Mouse (Mus musculus): ENCODE data around the gene Dcdc2c. TPM values are rescaled to one million over a fixed set of nuclear protein-coding genes. Genes with fewer than 3 reads are reported as not detected.

Dcdc2c gene
- polyA plus RNA-seq, 1 experiment from 2014 or later, result 0.22 TPM

DNA sequence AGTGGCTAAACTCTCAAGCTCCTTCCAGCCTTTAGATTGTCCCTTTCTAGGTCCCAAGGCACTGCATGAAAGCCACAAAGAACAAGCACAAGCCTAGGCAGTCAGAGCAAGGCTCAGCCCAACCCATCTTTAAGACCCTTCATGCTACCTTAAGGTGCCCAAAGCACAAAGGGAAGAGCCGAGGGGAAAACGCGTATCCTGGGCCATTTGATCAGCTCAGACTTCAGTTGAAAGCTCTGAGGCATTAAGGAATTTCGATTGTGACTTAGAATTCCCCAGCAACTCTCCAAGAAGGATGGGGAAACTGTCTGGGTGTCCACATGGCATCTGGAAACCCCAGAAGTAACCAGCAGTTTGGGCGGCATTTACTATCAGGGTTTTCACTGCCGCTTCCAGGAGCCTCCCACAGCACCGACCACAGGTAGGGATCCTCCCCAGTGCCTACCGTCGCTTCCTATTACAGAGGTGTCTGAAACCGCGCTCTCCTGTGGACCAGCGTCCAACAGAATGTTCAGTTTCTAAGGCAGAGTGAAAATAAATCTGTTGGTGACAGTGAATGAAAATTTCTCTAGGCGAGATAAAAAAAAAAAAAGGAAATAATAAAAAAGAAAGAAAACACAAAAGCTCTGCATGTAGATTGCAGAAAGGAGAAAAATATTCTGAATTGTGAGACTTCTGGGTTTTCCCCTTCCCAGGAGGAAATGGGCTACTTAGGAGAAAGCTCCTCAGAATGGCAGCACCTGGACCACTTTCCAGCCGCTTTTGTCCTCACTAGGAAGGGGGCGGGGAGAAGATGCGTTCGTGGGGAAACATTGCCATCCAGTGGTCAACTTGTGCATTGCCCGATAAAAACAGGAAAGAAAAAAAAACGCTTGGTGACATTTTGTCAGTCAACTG, 120.1 kb downstream of the Dcdc2c start:
- peak; percentile 82 for DNase-seq (ENCODE audit: extremely low spot score, low spot score)
- H3K9me3 ChIP-seq, result peaks cover 13% of the 10 kb centered on the region
- peak overlapping the region; percentile 89 for H3K27ac ChIP-seq
- H3K4me3 ChIP-seq, result peak overlapping the region; percentile 45
- H3K27me3 ChIP-seq (ENCODE audit: poor library complexity, severe bottlenecking), result no peaks in the 10 kb centered on the region
- peaks cover 7% of the 10 kb centered on the region for H3K4me1 ChIP-seq
- H3K36me3 ChIP-seq (replicated peaks), result 0 out of 2 replicates have a peak, but pooled peaks cover 6% of the 10 kb centered on the region
- 3% methylated on average over 19 of the region's 19 CpGs for WGBS

- no peaks in the 10 kb centered on the region for H3K27me3 ChIP-seq (ENCODE audit: poor library complexity, severe bottlenecking)
- peaks cover 13% of the 10 kb centered on the region for H3K9me3 ChIP-seq
- H3K4me3 ChIP-seq, result no peak overlapping the region
- DNase-seq (ENCODE audit: extremely low spot score, low spot score), result no peak
- H3K4me1 ChIP-seq, result peaks cover 7% of the 10 kb centered on the region
- H3K27ac ChIP-seq, result no peak overlapping the region
- H3K36me3 ChIP-seq (replicated peaks), result 0 out of 2 replicates have a peak, but pooled peaks cover 6% of the 10 kb centered on the region
- 91% methylated on average over 5 of the region's 5 CpGs for WGBS
Observed at GRCm38 (mm10) chr12:28429856-28430255, 122.3 kb downstream of the Dcdc2c start.

DNA sequence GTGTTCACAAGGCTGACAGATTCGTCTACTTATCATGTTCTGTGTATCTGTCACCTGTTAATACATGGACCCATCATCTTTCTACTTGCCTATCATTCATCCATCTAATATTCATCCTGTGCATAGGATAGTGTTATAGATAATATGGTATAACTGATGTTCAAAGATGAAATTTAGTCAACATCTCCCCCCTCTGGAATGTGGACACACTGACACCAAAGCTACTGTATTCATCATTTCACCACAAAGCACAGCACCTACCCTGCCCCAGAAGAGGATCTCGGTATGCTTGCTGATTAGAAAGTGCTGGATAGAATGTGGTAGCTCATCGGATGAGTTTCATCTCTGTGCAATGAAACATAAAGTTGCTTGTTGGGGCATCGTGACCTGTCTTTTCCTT, 135.2 kb downstream of the Dcdc2c start:
- WGBS, result 89% methylated on average over 4 of the region's 4 CpGs
- Histone ChIP-seq H3K4me1 (no peaks in the 10 kb centered on the region), H3K4me3 (no peak overlapping the region), H3K27me3 (ENCODE audit: poor library complexity, severe bottlenecking) (no peaks in the 10 kb centered on the region), H3K36me3 (replicated peaks) (no peaks in the 10 kb centered on the region), H3K9me3 (peaks cover 5% of the 10 kb centered on the region), H3K27ac (no peak overlapping the region)
- no peak for DNase-seq (ENCODE audit: extremely low spot score, low spot score)

- 69% methylated on average over 10 of the region's 10 CpGs for WGBS
Observed at GRCm38 (mm10) chr12:28407656-28408405, 144.4 kb downstream of the Dcdc2c start.

GRCm38 (mm10) chr12:28402256-28402655, 149.9 kb downstream of the Dcdc2c start:
- H3K36me3 ChIP-seq (replicated peaks), result no peaks in the 10 kb centered on the region
- no peaks in the 10 kb centered on the region for H3K27me3 ChIP-seq (ENCODE audit: poor library complexity, severe bottlenecking)
- peaks cover 3% of the 10 kb centered on the region; the same call in 1 of the 2 replicates for H3K4me1 ChIP-seq
- no peak overlapping the region for H3K27ac ChIP-seq
- no peaks in the 10 kb centered on the region for H3K9me3 ChIP-seq
- DNase-seq (ENCODE audit: extremely low spot score, low spot score), result no peak
- no peak overlapping the region for H3K4me3 ChIP-seq
- WGBS, result 83% methylated on average over 4 of the region's 4 CpGs

More at GRCm38 (mm10) chr12:28407656-28408405, 144.4 kb downstream of the Dcdc2c start:
- H3K4me3 ChIP-seq, result no peak overlapping the region
- peak overlapping the region; percentile 60 for H3K27ac ChIP-seq
- no peak for DNase-seq (ENCODE audit: extremely low spot score, low spot score)
- H3K4me1 ChIP-seq, result peaks cover 5% of the 10 kb centered on the region; the same call in 1 of the 2 replicates
- H3K36me3 ChIP-seq (replicated peaks), result no peaks in the 10 kb centered on the region
- no peaks in the 10 kb centered on the region for H3K27me3 ChIP-seq (ENCODE audit: poor library complexity, severe bottlenecking)
- peaks cover 17% of the 10 kb centered on the region for H3K9me3 ChIP-seq

- H3K36me3 ChIP-seq (replicated peaks), result no peaks in the 10 kb centered on the region
- H3K27ac ChIP-seq, result no peak overlapping the region
- no peaks in the 10 kb centered on the region for H3K9me3 ChIP-seq
- peaks cover 3% of the 10 kb centered on the region; the same call in 1 of the 2 replicates for H3K4me1 ChIP-seq
- no peak for DNase-seq (ENCODE audit: extremely low spot score, low spot score)
- WGBS, result 68% methylated on average over 5 of the region's 5 CpGs
- H3K4me3 ChIP-seq, result no peak overlapping the region
- no peaks in the 10 kb centered on the region for H3K27me3 ChIP-seq (ENCODE audit: poor library complexity, severe bottlenecking)
Observed at GRCm38 (mm10) chr12:28401372-28401771, 150.8 kb downstream of the Dcdc2c start.

- Histone ChIP-seq H3K9me3 (peaks cover 6% of the 10 kb centered on the region; the same call in 1 of the 2 replicates), H3K4me1 (peaks cover 9% of the 10 kb centered on the region), H3K27ac (no peak overlapping the region), H3K36me3 (replicated peaks) (no peaks in the 10 kb centered on the region), H3K27me3 (ENCODE audit: poor library complexity, severe bottlenecking) (peaks cover 36% of the 10 kb centered on the region), H3K4me3 (no peak overlapping the region)
- no peak for DNase-seq (ENCODE audit: extremely low spot score, low spot score)
- 42% methylated on average over 6 of the region's 6 CpGs for WGBS
Observed at GRCm38 (mm10) chr12:28392129-28392528, 160.1 kb downstream of the Dcdc2c start.

Other genes with a start within 250 kb of the Dcdc2c start
- not detected in 2 replicates for gene Allc, start 30.1 kb upstream of the Dcdc2c start, polyA plus RNA-seq (2016; fragmentation: Nextera tagmentation; extraction: Ambion mirVana)
- gene Colec11, start 71.0 kb upstream of the Dcdc2c start, polyA plus RNA-seq (2016; fragmentation: Nextera tagmentation; extraction: Ambion mirVana), result 0.10 and 0.23 TPM in 2 replicates
- 656 and 679 TPM in 2 replicates for gene Rps7, start 83.6 kb upstream of the Dcdc2c start, polyA plus RNA-seq (2016; fragmentation: Nextera tagmentation; extraction: Ambion mirVana)
- gene Rnaseh1, start 97.2 kb upstream of the Dcdc2c start, polyA plus RNA-seq (2016; fragmentation: Nextera tagmentation; extraction: Ambion mirVana), result 33.6 and 37.1 TPM in 2 replicates
- gene Adi1, start 122.8 kb upstream of the Dcdc2c start, polyA plus RNA-seq (2016; fragmentation: Nextera tagmentation; extraction: Ambion mirVana), result 53.4 and 59.2 TPM in 2 replicates
- gene Trappc12, start 198.1 kb upstream of the Dcdc2c start, polyA plus RNA-seq (2016; fragmentation: Nextera tagmentation; extraction: Ambion mirVana), result 33.5 and 36.9 TPM in 2 replicates
- 39.0 and 40.5 TPM in 2 replicates for gene Eipr1, start 199.4 kb upstream of the Dcdc2c start, polyA plus RNA-seq (2016; fragmentation: Nextera tagmentation; extraction: Ambion mirVana)

All from forebrain, embryonic 10.5 days (tissue).